Mouse (Mus musculus) liver, embryonic 12.5 days (tissue): ENCODE results near the gene Rars. TPM values are rescaled to one million over a fixed set of nuclear protein-coding genes. Genes with fewer than 3 reads are reported as not detected.

ENCODE experiments used
- ATAC-seq: fragments of 200-750 bp; cut with Nextera tagmentation; 2 replicates; pipeline ENCODE4 v1.8.0; 2017; ENCODE audit warnings: moderate number of reproducible peaks, mild to moderate bottlenecking, moderate library complexity
- H3K27ac ChIP-seq: fragments of 300-500 bp; sonication (generic); 2 replicates; pipeline ENCODE4 v1.5.1; 2016; ENCODE audit warnings: mild to moderate bottlenecking
- H3K27me3 ChIP-seq: fragments of 300-500 bp; sonication (generic); replicated peaks from 2 replicates; pipeline ENCODE4 v1.6.1; 2016; ENCODE audit warnings: mild to moderate bottlenecking, moderate library complexity
- H3K36me3 ChIP-seq: fragments of 300-500 bp; sonication (generic); 2 replicates; pipeline ENCODE4 v1.6.1; 2016; ENCODE audit warnings: mild to moderate bottlenecking, moderate library complexity
- H3K4me1 ChIP-seq: fragments of 300-500 bp; sonication (generic); 2 replicates; pipeline ENCODE4 v1.6.1; 2016
- H3K4me2 ChIP-seq: fragments of 300-500 bp; sonication (generic); 2 replicates; pipeline ENCODE4 v1.6.1; 2016; ENCODE audit warnings: mild to moderate bottlenecking, moderate library complexity
- H3K4me3 ChIP-seq: fragments of 300-500 bp; sonication (generic); 2 replicates; pipeline ENCODE4 v1.5.1; 2016; ENCODE audit warnings: mild to moderate bottlenecking, moderate library complexity
- H3K9ac ChIP-seq: fragments of 300-500 bp; sonication (generic); 2 replicates; pipeline ENCODE4 v1.6.1; 2016; ENCODE audit warnings: mild to moderate bottlenecking, moderate library complexity
- H3K9me3 ChIP-seq: fragments of 300-500 bp; sonication (generic); replicated peaks from 2 replicates; pipeline ENCODE4 v1.6.1; 2016; ENCODE audit warnings: mild to moderate bottlenecking, moderate library complexity
- WGBS: fragments of 180-500 bp; shearing (Covaris S2); methylation state at CpG from one replicate; pipeline ENCODE4 v1.1.7; 2016; ENCODE audit not compliant: insufficient replicate concordance; 5-methylcytosine and 5-hydroxymethylcytosine counted together
- polyA plus RNA-seq: library from polyadenylated mRNA; unstranded; fragments of >200 nt; fragmentation: Nextera tagmentation; extraction: Ambion mirVana; gene quantifications from 2 replicates; pipeline ENCODE4 v1.2.1, GENCODE M21; 2016

Rars gene
- polyA plus RNA-seq = 78.9 and 80.3 TPM in 2 replicates

GRCm38 (mm10) chr11:35834022-35834760 is at the start of gene Rars:
Rars (minus strand) TSS chr11:35834506.
- Histone ChIP-seq H3K27ac (peak within 1 kb of the TSS; percentile 69), H3K4me2 (peak within 1 kb of the TSS; percentile 82), H3K9me3 (no peaks in the 10 kb centered on the region), H3K27me3 (no peaks in the 10 kb centered on the region), H3K36me3 (peaks cover 34% of the 10 kb centered on the region), H3K4me1 (peaks cover 38% of the 10 kb centered on the region), H3K4me3 (peak within 1 kb of the TSS; percentile 89), H3K9ac (peak within 1 kb of the TSS; percentile 85)
- 2% methylated on average over 45 of the region's 46 CpGs for WGBS
- ATAC-seq = peak; percentile 85

DNA sequence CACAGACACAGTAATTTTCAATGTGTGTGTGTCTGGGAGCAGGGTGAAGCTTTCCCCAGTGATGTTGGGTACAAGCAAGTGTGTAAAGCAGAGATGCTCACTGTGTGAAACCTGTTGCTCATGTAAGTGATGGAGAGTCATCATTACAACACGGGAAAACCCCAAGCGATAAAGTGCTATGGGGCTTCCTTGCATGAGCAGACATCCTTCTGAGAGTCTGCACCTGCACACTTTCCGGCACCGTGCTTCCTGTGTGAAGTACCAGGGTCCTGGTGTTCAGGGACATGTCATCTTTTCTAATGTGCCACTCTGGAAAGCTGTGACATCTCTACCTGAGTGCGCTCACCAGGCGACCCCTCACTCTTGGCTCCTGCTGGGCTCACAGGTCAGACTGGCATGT is 48.5 kb upstream of the Rars start:
- H3K27me3 ChIP-seq = no peaks in the 10 kb centered on the region
- H3K9me3 ChIP-seq = no peaks in the 10 kb centered on the region
- H3K9ac ChIP-seq = no peak overlapping the region
- H3K4me3 ChIP-seq = no peak overlapping the region
- H3K36me3 ChIP-seq = no peaks in the 10 kb centered on the region
- no peak overlapping the region for H3K4me2 ChIP-seq
- H3K4me1 ChIP-seq = peaks cover 6% of the 10 kb centered on the region; the same call in 1 of the 2 replicates
- ATAC-seq = no peak
- WGBS = 89% methylated on average over 6 of the region's 6 CpGs
- no peak overlapping the region for H3K27ac ChIP-seq

- no peaks in the 10 kb centered on the region for H3K9me3 ChIP-seq
- no peak for ATAC-seq
- no peak overlapping the region for H3K9ac ChIP-seq
- H3K27me3 ChIP-seq = peaks cover 15% of the 10 kb centered on the region; the same call in 1 of the 2 replicates
- H3K4me3 ChIP-seq = no peak overlapping the region
- H3K4me2 ChIP-seq = no peak overlapping the region
- WGBS = 32% methylated on average over 4 of the region's 4 CpGs
- H3K27ac ChIP-seq = no peak overlapping the region
- peaks cover 6% of the 10 kb centered on the region; the same call in 1 of the 2 replicates for H3K4me1 ChIP-seq
- no peaks in the 10 kb centered on the region for H3K36me3 ChIP-seq
Measured at GRCm38 (mm10) chr11:35878559-35878897, 44.2 kb upstream of the Rars start.

GRCm38 (mm10) chr11:35877651-35878558 is 43.6 kb upstream of the Rars start:
- no peak overlapping the region for H3K9ac ChIP-seq
- no peak overlapping the region for H3K27ac ChIP-seq
- no peaks in the 10 kb centered on the region for H3K36me3 ChIP-seq
- ATAC-seq = no peak
- no peak overlapping the region for H3K4me2 ChIP-seq
- H3K9me3 ChIP-seq = no peaks in the 10 kb centered on the region
- no peak overlapping the region for H3K4me3 ChIP-seq
- 29% methylated on average over 14 of the region's 14 CpGs for WGBS
- peaks cover 16% of the 10 kb centered on the region; the same call in 1 of the 2 replicates for H3K27me3 ChIP-seq
- peaks cover 6% of the 10 kb centered on the region; the same call in 1 of the 2 replicates for H3K4me1 ChIP-seq

GRCm38 (mm10) chr11:35873624-35874244 is 39.4 kb upstream of the Rars start:
- H3K27me3 ChIP-seq = peaks cover 16% of the 10 kb centered on the region; the same call in 1 of the 2 replicates
- WGBS = 40% methylated on average over 21 of the region's 21 CpGs
- no peak overlapping the region for H3K27ac ChIP-seq
- no peak overlapping the region for H3K4me2 ChIP-seq
- no peaks in the 10 kb centered on the region for H3K9me3 ChIP-seq
- no peak overlapping the region for H3K4me3 ChIP-seq
- H3K36me3 ChIP-seq = peaks cover 3% of the 10 kb centered on the region; the same call in 1 of the 2 replicates
- H3K9ac ChIP-seq = no peak overlapping the region
- no peak for ATAC-seq
- H3K4me1 ChIP-seq = peaks cover 6% of the 10 kb centered on the region; the same call in 1 of the 2 replicates

DNA sequence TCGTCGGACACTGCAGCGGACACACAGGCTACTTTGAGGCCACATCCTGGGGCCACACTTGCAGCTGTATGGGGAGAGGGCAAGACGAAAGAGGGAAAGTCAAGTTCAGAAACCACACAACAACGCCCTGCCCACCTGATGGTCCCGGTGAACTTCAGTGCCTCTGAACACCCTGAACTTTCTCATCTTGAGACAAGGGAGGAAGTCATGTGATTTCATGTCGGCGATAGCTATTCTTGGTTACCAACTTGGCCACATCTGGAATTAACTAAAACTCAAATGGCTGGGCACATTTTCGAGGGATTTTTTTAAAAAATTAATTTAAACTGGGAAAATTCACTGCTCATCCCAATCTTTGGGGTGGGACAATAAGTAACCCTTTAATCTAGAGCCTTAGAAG is 36.7 kb upstream of the Rars start:
- Histone ChIP-seq H3K9me3 (no peaks in the 10 kb centered on the region), H3K36me3 (peaks cover 7% of the 10 kb centered on the region; the same call in 1 of the 2 replicates), H3K27ac (no peak overlapping the region), H3K9ac (no peak overlapping the region), H3K4me3 (no peak overlapping the region), H3K27me3 (peaks cover 16% of the 10 kb centered on the region; the same call in 1 of the 2 replicates), H3K4me2 (no peak overlapping the region), H3K4me1 (no peaks in the 10 kb centered on the region)
- ATAC-seq = no peak
- 45% methylated on average over 9 of the region's 9 CpGs for WGBS

- Histone ChIP-seq H3K4me3 (no peak overlapping the region), H3K4me2 (no peak overlapping the region), H3K4me1 (no peaks in the 10 kb centered on the region), H3K36me3 (peaks cover 7% of the 10 kb centered on the region; the same call in 1 of the 2 replicates), H3K9me3 (no peaks in the 10 kb centered on the region), H3K27me3 (no peaks in the 10 kb centered on the region), H3K9ac (no peak overlapping the region), H3K27ac (no peak overlapping the region)
- WGBS = 58% methylated on average over 7 of the region's 7 CpGs
- no peak for ATAC-seq
Measured at GRCm38 (mm10) chr11:35866140-35866539, 31.8 kb upstream of the Rars start.

- Histone ChIP-seq H3K27ac (no peak overlapping the region), H3K4me2 (no peak overlapping the region), H3K9me3 (no peaks in the 10 kb centered on the region), H3K27me3 (no peaks in the 10 kb centered on the region), H3K4me3 (no peak overlapping the region), H3K9ac (no peak overlapping the region), H3K4me1 (no peaks in the 10 kb centered on the region), H3K36me3 (peaks cover 7% of the 10 kb centered on the region; the same call in 1 of the 2 replicates)
- ATAC-seq = no peak
- 46% methylated on average over 9 of the region's 9 CpGs for WGBS
Measured at GRCm38 (mm10) chr11:35864981-35865604, 30.8 kb upstream of the Rars start.

DNA sequence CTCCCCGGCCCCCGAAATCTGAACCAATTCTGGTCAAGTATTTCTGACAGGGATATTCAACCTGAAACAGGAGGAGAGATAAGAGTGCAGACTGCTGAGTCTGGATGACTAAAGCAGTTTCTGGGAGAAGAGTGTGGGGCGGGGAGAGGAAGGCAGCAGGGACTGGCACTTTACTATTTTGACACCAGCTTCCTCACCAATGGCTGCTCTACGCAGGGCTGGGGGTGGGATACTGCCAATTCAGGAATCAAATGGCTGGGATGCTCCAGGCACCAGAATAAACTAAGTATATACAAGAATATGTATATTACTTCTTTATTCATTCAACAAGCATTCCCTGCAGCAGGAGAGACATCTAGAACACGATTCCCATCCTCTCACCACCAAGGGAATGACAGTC is 29.3 kb upstream of the Rars start:
- Histone ChIP-seq H3K4me2 (no peak overlapping the region), H3K9me3 (no peaks in the 10 kb centered on the region), H3K4me1 (no peaks in the 10 kb centered on the region), H3K36me3 (peaks cover 3% of the 10 kb centered on the region; the same call in 1 of the 2 replicates), H3K27ac (no peak overlapping the region), H3K27me3 (no peaks in the 10 kb centered on the region), H3K9ac (no peak overlapping the region), H3K4me3 (no peak overlapping the region)
- WGBS = 55% methylated on average over 5 of the region's 5 CpGs
- no peak for ATAC-seq

DNA sequence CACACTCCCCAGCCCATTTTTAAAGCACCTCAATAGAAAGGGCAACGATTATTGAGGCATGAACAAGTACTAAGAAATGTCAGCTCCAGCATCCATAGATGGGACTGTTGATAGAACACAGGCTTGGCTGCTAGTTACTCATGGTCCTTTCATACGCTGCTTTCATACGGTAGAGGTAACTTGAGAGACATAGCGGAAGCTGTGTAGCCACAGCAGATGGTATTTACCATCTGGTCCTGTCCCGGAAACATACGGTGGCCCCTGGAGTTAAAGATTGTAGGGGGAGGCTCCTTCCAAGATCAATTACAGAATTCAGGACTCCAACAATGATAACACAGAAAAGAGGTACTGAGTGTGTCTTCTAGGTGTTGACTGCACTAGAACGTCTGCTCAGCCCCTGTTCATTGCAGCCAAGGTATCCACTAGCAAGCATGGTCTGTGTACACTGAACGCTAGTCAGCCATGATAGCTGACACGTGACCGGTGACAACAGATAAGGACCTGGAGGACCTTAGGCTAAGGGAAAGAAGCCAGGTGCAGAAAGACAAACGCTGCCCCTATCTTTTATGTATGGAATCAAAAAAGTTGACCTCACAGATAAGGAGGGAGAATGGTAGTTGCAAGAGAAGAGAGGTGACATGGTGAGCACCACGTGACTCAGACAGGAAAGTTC is 23.2 kb upstream of the Rars start:
- Histone ChIP-seq H3K9ac (no peak overlapping the region), H3K9me3 (no peaks in the 10 kb centered on the region), H3K4me1 (no peaks in the 10 kb centered on the region), H3K4me3 (no peak overlapping the region), H3K27me3 (no peaks in the 10 kb centered on the region), H3K36me3 (no peaks in the 10 kb centered on the region), H3K27ac (no peak overlapping the region), H3K4me2 (no peak overlapping the region)
- no peak for ATAC-seq
- WGBS = 62% methylated on average over 12 of the region's 12 CpGs
